Mouse (Mus musculus) lung, embryonic 14.5 days (tissue): ENCODE measurements around the gene Mrps16. TPM values are rescaled to one million over a fixed set of nuclear protein-coding genes. Genes with fewer than 3 reads are reported as not detected.
A peak's percentile ranks its signal among the peaks of the same experiment; 100 is the strongest.

ENCODE experiments used
- ATAC-seq: fragments of 200-750 bp; cut with Nextera tagmentation; 2 replicates; pipeline ENCODE4 v1.8.0; 2017; ENCODE audit warnings: mild to moderate bottlenecking, moderate TSS enrichment, moderate library complexity; ENCODE audit not compliant: insufficient read depth
- DNase-seq: peaks from one replicate; pipeline ENCODE4 v3.0.0-alpha.2; 2015
- H3K27ac ChIP-seq: fragments of 300-500 bp; sonication (generic); 2 replicates; pipeline ENCODE4 v1.5.1; 2014; ENCODE audit warnings: low read depth, mild to moderate bottlenecking, moderate library complexity
- H3K27me3 ChIP-seq: fragments of 300-500 bp; sonication (generic); 2 replicates; pipeline ENCODE4 v1.6.1; 2014; ENCODE audit warnings: low read length, control low read depth; ENCODE audit not compliant: insufficient read depth
- H3K36me3 ChIP-seq: fragments of 300-500 bp; sonication (generic); 2 replicates; pipeline ENCODE4 v1.6.1; 2014; ENCODE audit warnings: control low read depth; ENCODE audit not compliant: insufficient read depth
- H3K4me1 ChIP-seq: fragments of 300-500 bp; sonication (generic); 2 replicates; pipeline ENCODE4 v1.6.1; 2014; ENCODE audit warnings: antibody characterized with exemption, control low read depth; ENCODE audit not compliant: insufficient read depth
- H3K4me2 ChIP-seq: fragments of 300-500 bp; sonication (generic); 2 replicates; pipeline ENCODE4 v1.6.1; 2014; ENCODE audit warnings: mild to moderate bottlenecking
- H3K4me3 ChIP-seq: fragments of 300-500 bp; sonication (generic); 2 replicates; pipeline ENCODE4 v1.5.1; 2014; ENCODE audit warnings: low read depth, low read length
- H3K9ac ChIP-seq: fragments of 300-500 bp; sonication (generic); 2 replicates; pipeline ENCODE4 v1.6.1; 2014
- H3K9me3 ChIP-seq: fragments of 300-500 bp; sonication (generic); 2 replicates; pipeline ENCODE4 v1.6.1; 2016; ENCODE audit warnings: low read depth, low read length, control low read depth
- CTCF ChIP-seq: IDR thresholded peaks from 2 replicates; pipeline ENCODE4 v1.5.1; 2016; ENCODE audit warnings: antibody characterized with exemption, low read depth
- WGBS: fragments of 180-500 bp; shearing (Covaris S2); extraction: QIAGEN DNeasy Blood & Tissue Kit; methylation state at CpG from one replicate; pipeline ENCODE4 v1.1.7; 2014; 5-methylcytosine and 5-hydroxymethylcytosine counted together
- polyA plus RNA-seq: library from polyadenylated mRNA; unstranded; fragments of >200 nt; fragmentation: Nextera tagmentation; extraction: Ambion mirVana; gene quantifications from 2 replicates; pipeline ENCODE4 v1.2.1, GENCODE M21; 2014

Mrps16 gene
- polyA plus RNA-seq, 1 experiment from 2014 or later, result 93.5 TPM

DNA sequence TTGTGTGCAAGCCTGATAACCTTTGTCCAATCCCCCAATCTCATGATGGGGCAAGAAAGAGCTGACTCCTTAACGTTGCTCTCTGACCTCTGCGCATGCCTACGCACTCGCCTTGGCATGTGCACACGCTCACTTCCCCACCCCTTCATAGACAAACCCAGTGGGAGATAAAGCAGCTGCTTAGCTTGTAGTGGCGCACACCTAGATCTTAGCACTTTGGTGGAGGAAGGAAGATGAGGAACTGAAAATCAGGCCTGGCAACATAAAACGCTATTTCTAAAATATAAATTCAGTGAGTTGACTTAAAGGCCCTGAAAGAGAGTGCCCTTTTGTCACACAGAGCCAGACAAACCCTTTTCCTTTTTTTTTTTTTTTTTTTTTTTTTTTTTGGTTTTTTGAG, 22.6 kb downstream of the Mrps16 start:
- peaks cover 49% of the 10 kb centered on the region for H3K36me3 ChIP-seq
- no peak overlapping the region for H3K9ac ChIP-seq
- 77% methylated on average over 7 of the region's 7 CpGs for WGBS
- H3K27me3 ChIP-seq, result no peaks in the 10 kb centered on the region
- ATAC-seq, result no peak
- no peak overlapping the region for H3K4me2 ChIP-seq
- no peak overlapping the region for H3K4me3 ChIP-seq
- TF ChIP-seq CTCF, result no peak
- no peak for DNase-seq
- no peaks in the 10 kb centered on the region for H3K4me1 ChIP-seq
- H3K9me3 ChIP-seq, result no peaks in the 10 kb centered on the region
- no peak overlapping the region for H3K27ac ChIP-seq

DNA sequence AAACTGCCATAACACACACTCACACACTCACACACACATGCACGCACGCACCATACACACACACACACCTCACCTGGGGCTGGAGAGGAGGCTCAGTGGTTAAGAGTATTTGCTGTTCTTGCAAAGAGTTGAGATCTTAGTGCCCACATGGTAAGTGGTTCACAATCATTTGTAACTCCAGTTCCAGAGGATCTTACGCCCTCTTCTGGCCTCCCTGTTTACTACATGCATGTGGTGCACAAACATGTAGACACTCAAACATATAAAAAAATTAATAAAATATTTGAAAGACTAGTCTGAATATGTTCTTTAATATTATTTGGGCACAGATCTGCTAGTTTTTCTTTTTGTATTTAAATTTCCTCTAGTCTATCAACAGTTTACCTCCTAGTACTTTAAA, 25.2 kb downstream of the Mrps16 start:
- Histone ChIP-seq H3K36me3 (peaks cover 49% of the 10 kb centered on the region), H3K4me1 (no peaks in the 10 kb centered on the region), H3K4me2 (no peak overlapping the region), H3K4me3 (no peak overlapping the region), H3K9me3 (no peaks in the 10 kb centered on the region), H3K27ac (no peak overlapping the region), H3K27me3 (no peaks in the 10 kb centered on the region), H3K9ac (no peak overlapping the region)
- no peak for ATAC-seq
- no peak for TF ChIP-seq CTCF
- DNase-seq, result no peak
- WGBS, result 92% methylated on average over 3 of the region's 3 CpGs

DNA sequence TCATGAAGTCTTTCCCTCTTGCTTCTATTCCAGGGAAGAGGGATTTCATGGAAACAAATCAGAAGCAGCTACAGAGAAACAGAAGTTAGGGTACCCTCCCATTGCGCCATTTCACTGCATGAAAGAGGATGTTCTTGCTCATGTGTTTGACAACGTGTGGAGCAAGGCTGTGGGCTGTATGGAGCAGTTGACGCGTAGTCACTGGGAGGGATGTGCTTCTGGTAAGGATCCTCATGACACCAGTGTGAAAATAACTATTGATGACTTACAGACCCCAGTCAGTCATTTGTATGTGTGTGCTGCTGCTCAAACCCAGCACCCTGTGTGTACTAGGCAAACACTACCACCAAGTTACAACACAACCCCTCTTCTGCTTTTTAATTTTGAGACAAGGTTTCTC, 30.2 kb downstream of the Mrps16 start:
- Histone ChIP-seq H3K4me2 (no peak overlapping the region), H3K9ac (no peak overlapping the region), H3K4me1 (no peaks in the 10 kb centered on the region), H3K4me3 (no peak overlapping the region), H3K27me3 (no peaks in the 10 kb centered on the region), H3K36me3 (peaks cover 79% of the 10 kb centered on the region), H3K9me3 (no peaks in the 10 kb centered on the region), H3K27ac (no peak overlapping the region)
- WGBS, result 92% methylated on average over 4 of the region's 4 CpGs
- ATAC-seq (no peak), DNase-seq (no peak)
- no peak for TF ChIP-seq CTCF

DNA sequence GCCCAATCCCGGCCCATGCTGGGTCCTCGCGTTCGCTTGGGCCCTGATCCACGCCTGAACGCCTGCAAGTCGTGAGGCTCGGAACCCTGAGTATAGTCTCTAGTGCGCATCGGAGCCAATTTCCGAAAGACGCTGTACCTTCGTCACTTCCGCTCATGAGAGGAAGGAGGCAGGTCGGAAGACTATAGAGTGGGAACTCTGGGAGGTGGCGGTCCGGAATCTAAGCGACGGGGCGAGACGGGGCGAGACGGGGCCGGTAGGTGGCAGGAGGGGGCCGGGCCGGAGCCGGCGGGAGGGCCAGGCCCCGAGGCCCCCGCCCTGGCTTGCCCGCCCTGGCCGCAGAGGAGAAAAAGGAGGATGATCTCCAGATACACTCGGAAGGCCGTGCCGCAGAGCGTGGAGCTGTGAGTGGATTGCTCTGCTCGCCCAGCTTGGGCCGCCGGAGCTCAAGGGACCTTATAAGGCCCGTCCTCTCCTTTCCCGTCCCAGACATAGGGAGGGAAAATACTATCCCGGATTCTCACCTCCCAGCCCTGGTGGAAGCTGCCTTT, 45.4 kb downstream of the Mrps16 start, which contains the start of the genes Ecd and Fam149b:
Ecd (minus strand) TSS at position 131 of the 551 bp plus-strand sequence.
Fam149b (plus strand) TSS at position 172 of the 551 bp plus-strand sequence.
- H3K9me3 ChIP-seq, result no peaks in the 10 kb centered on the region
- H3K27me3 ChIP-seq, result no peaks in the 10 kb centered on the region
- H3K27ac ChIP-seq, result peak within 1 kb of the TSS; percentile 92
- peak within 1 kb of the TSS; percentile 96 for H3K9ac ChIP-seq
- H3K4me1 ChIP-seq, result peaks cover 5% of the 10 kb centered on the region; the same call in 1 of the 2 replicates
- H3K4me2 ChIP-seq, result peak within 1 kb of the TSS; percentile 70
- under 1% methylated on average over 42 of the region's 42 CpGs for WGBS
- H3K36me3 ChIP-seq, result peaks cover 29% of the 10 kb centered on the region; the same call in 1 of the 2 replicates
- H3K4me3 ChIP-seq, result peak within 1 kb of the TSS; percentile 75
- ATAC-seq, result peak; percentile 99
- DNase-seq, result peak; percentile 99
- TF ChIP-seq CTCF, result peak; percentile 56

DNA sequence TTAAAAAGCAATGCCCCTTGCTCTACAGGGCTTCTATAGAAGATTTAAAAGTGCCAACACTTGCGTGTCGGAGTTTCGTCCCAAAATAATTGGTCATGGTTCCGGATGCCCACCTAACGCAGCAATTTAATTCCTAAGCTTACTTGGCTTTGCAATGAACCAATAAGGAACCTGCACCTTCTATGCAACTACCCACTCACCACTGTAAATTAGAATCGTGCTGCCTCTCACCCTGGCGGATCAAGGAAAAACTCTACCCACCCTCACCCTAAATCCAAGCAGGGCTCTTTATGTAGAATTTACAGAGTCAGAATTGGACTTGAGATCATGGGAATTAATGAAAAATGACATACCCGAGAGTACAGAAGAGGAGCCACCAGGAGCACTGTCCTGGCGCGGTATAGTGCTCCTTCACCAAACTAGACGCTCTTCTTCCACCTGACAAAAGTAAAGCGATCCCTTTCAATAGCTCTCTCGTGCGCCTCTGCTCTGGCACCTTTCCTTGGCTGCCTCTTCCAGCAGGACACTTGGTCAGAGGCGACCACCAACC, 45.9 kb downstream of the Mrps16 start:
- Histone ChIP-seq H3K9ac (peak overlapping the region; percentile 96), H3K27me3 (no peaks in the 10 kb centered on the region), H3K9me3 (no peaks in the 10 kb centered on the region), H3K36me3 (peaks cover 29% of the 10 kb centered on the region; the same call in 1 of the 2 replicates), H3K4me3 (peak overlapping the region; percentile 75), H3K4me1 (peaks cover 5% of the 10 kb centered on the region; the same call in 1 of the 2 replicates), H3K4me2 (peak overlapping the region; percentile 70), H3K27ac (peak overlapping the region; percentile 6; the same call in 1 of the 2 replicates)
- TF ChIP-seq CTCF, result no peak
- ATAC-seq (peak; percentile 21), DNase-seq (no peak)
- WGBS, result 4% methylated on average over 15 of the region's 15 CpGs

DNA sequence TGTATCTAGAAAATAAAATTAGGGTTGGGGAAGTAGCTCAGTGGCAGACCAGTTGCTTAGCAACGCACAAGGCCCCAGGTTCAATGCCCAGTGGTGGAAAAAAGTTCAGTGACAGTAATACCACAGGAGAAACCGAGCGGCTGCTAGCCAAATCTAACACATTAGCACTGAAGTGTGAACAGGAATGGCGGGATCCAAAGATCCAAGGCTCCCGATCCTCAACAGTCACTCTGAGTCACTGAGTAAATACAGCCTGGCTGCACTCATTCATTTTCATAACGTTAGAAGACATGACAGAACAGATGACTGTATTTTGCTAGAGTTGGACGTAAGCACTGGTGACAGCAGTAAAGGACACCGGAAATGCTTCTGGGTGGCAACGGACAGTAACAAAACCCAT, 47.5 kb downstream of the Mrps16 start:
- 79% methylated on average over 9 of the region's 9 CpGs for WGBS
- no peak overlapping the region for H3K4me2 ChIP-seq
- no peaks in the 10 kb centered on the region for H3K9me3 ChIP-seq
- no peak overlapping the region for H3K27ac ChIP-seq
- H3K36me3 ChIP-seq, result peaks cover 30% of the 10 kb centered on the region; the same call in 1 of the 2 replicates
- DNase-seq (no peak), ATAC-seq (no peak)
- H3K4me1 ChIP-seq, result peaks cover 5% of the 10 kb centered on the region; the same call in 1 of the 2 replicates
- TF ChIP-seq CTCF, result no peak
- H3K9ac ChIP-seq, result no peak overlapping the region
- H3K4me3 ChIP-seq, result no peak overlapping the region
- H3K27me3 ChIP-seq, result no peaks in the 10 kb centered on the region

DNA sequence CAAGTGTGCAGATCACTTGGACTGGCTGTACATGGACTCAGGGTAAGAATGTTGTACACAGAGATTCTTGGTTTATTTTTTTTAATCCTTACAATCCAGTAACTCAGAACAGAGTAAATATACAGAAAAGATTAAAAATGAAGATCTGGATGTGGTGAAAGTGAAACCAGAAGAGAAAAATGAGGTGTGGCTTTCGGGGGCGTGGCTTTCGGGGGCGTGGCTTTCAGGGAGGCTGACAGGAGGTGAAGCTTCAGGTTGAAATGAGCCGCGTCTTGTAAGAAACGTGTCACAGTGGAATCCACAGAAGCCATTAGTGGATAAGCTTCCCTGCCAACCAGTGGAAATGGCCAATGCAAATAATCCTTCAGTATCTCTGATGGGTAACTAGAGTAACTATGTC, 52.6 kb downstream of the Mrps16 start:
- no peak for DNase-seq
- no peaks in the 10 kb centered on the region for H3K9me3 ChIP-seq
- no peak overlapping the region for H3K4me2 ChIP-seq
- no peak overlapping the region for H3K27ac ChIP-seq
- WGBS, result 70% methylated on average over 7 of the region's 7 CpGs
- no peak overlapping the region for H3K9ac ChIP-seq
- TF ChIP-seq CTCF, result no peak
- H3K4me1 ChIP-seq, result no peaks in the 10 kb centered on the region
- ATAC-seq, result no peak
- no peaks in the 10 kb centered on the region for H3K27me3 ChIP-seq
- H3K4me3 ChIP-seq, result no peak overlapping the region
- H3K36me3 ChIP-seq, result peaks cover 47% of the 10 kb centered on the region
